Mouse (Mus musculus): ENCODE results near the gene Serpinb7. TPM values are rescaled to one million over a fixed set of nuclear protein-coding genes. Genes with fewer than 3 reads are reported as not detected.

The Serpinb7 gene
- polyA plus RNA-seq, 1 experiment from 2014 or later = 39.4 TPM

GRCm38 (mm10) chr1:107389753-107390152 is 9.7 kb upstream of the Serpinb7 start:
- Histone ChIP-seq H3K9me3 (ENCODE audit: control insufficient read depth, low read length) (no peaks in the 10 kb centered on the region), H3K27me3 (ENCODE audit: control insufficient read depth, insufficient read depth, low read length) (no peaks in the 10 kb centered on the region), H3K4me3 (ENCODE audit: low read depth, low read length) (no peak overlapping the region), H3K4me1 (replicated peaks; ENCODE audit: control insufficient read depth, insufficient read depth) (no peaks in the 10 kb centered on the region), H3K27ac (replicated peaks) (no peak overlapping the region), H3K9ac (ENCODE audit: low read length) (no peak overlapping the region), H3K4me2 (replicated peaks; ENCODE audit: low read depth) (no peak overlapping the region), H3K36me3 (ENCODE audit: control insufficient read depth, insufficient read depth, low read length) (no peaks in the 10 kb centered on the region)
- no peak for TF ChIP-seq CTCF (IDR thresholded peaks at IDR 0.05; ENCODE audit: low read depth)
- TF ChIP-seq EP300 (optimal IDR thresholded peaks at IDR 0.05) = no peak
- no peak for ATAC-seq (ENCODE audit: low FRiP score, low TSS enrichment)
- DNase-seq (ENCODE audit: low spot score) = no peak
- WGBS = 64% methylated on average over 2 of the region's 2 CpGs

- Histone ChIP-seq H3K4me3 (ENCODE audit: low read depth, low read length) (no peak overlapping the region), H3K27ac (replicated peaks) (no peak overlapping the region), H3K4me2 (replicated peaks; ENCODE audit: low read depth) (no peak overlapping the region), H3K36me3 (ENCODE audit: control insufficient read depth, insufficient read depth, low read length) (no peaks in the 10 kb centered on the region), H3K9ac (ENCODE audit: low read length) (no peak overlapping the region), H3K9me3 (ENCODE audit: control insufficient read depth, low read length) (no peaks in the 10 kb centered on the region), H3K27me3 (ENCODE audit: control insufficient read depth, insufficient read depth, low read length) (no peaks in the 10 kb centered on the region), H3K4me1 (replicated peaks; ENCODE audit: control insufficient read depth, insufficient read depth) (no peaks in the 10 kb centered on the region)
- TF ChIP-seq EP300 (optimal IDR thresholded peaks at IDR 0.05) = no peak
- no peak for TF ChIP-seq CTCF (IDR thresholded peaks at IDR 0.05; ENCODE audit: low read depth)
- no peak for DNase-seq (ENCODE audit: low spot score)
- WGBS = 55% methylated on average over 1 of the region's 1 CpGs
- ATAC-seq (ENCODE audit: low FRiP score, low TSS enrichment) = no peak
Measured at GRCm38 (mm10) chr1:107397481-107397880, 2.0 kb upstream of the Serpinb7 start.

- ATAC-seq (ENCODE audit: low FRiP score, low TSS enrichment) (no peak), DNase-seq (ENCODE audit: low spot score) (no peak)
- Histone ChIP-seq H3K4me2 (replicated peaks; ENCODE audit: low read depth) (no peak overlapping the region), H3K9ac (ENCODE audit: low read length) (no peak overlapping the region), H3K27me3 (ENCODE audit: control insufficient read depth, insufficient read depth, low read length) (no peaks in the 10 kb centered on the region), H3K27ac (replicated peaks) (no peak overlapping the region), H3K4me3 (ENCODE audit: low read depth, low read length) (no peak overlapping the region), H3K36me3 (ENCODE audit: control insufficient read depth, insufficient read depth, low read length) (no peaks in the 10 kb centered on the region), H3K9me3 (ENCODE audit: control insufficient read depth, low read length) (no peaks in the 10 kb centered on the region), H3K4me1 (replicated peaks; ENCODE audit: control insufficient read depth, insufficient read depth) (no peaks in the 10 kb centered on the region)
- 70% methylated on average over 4 of the region's 4 CpGs for WGBS
- TF ChIP-seq CTCF (IDR thresholded peaks at IDR 0.05; ENCODE audit: low read depth) = no peak
- TF ChIP-seq EP300 (optimal IDR thresholded peaks at IDR 0.05) = no peak
Measured at GRCm38 (mm10) chr1:107402082-107402481, 2.6 kb downstream of the Serpinb7 start.

DNA sequence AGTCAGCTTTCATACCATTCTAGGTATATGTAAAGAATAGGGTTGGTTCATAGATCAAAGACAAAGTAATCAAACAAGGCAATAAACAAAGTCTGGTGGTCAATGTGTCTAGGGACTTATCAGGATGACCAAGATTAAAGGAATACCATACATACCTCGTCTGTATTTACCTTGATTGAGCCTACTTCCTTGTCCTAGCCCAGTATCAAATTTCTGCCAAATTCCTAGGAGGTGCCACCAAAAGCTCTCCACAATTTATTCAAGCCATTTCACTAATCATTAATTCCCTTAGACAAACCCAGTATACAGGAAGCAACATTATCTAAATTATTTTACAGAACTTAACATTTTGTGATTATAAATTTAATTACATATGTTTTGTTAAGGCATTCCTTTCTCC is 15.2 kb downstream of the Serpinb7 start:
- Histone ChIP-seq H3K4me3 (ENCODE audit: low read depth, low read length) (no peak overlapping the region), H3K4me2 (replicated peaks; ENCODE audit: low read depth) (no peak overlapping the region), H3K27ac (replicated peaks) (no peak overlapping the region), H3K27me3 (ENCODE audit: control insufficient read depth, insufficient read depth, low read length) (no peaks in the 10 kb centered on the region), H3K36me3 (ENCODE audit: control insufficient read depth, insufficient read depth, low read length) (no peaks in the 10 kb centered on the region), H3K9ac (ENCODE audit: low read length) (no peak overlapping the region), H3K4me1 (replicated peaks; ENCODE audit: control insufficient read depth, insufficient read depth) (no peaks in the 10 kb centered on the region), H3K9me3 (ENCODE audit: control insufficient read depth, low read length) (no peaks in the 10 kb centered on the region)
- ATAC-seq (ENCODE audit: low FRiP score, low TSS enrichment) = no peak
- TF ChIP-seq EP300 (optimal IDR thresholded peaks at IDR 0.05) (no peak), CTCF (IDR thresholded peaks at IDR 0.05; ENCODE audit: low read depth) (no peak)
- WGBS = 3% methylated on average over 1 of the region's 1 CpGs
- DNase-seq (ENCODE audit: low spot score) = no peak

GRCm38 (mm10) chr1:107422487-107422886 is 23.0 kb downstream of the Serpinb7 start:
- Histone ChIP-seq H3K9ac (ENCODE audit: low read length) (no peak overlapping the region), H3K27ac (replicated peaks) (no peak overlapping the region), H3K27me3 (ENCODE audit: control insufficient read depth, insufficient read depth, low read length) (no peaks in the 10 kb centered on the region), H3K4me3 (ENCODE audit: low read depth, low read length) (no peak overlapping the region), H3K9me3 (ENCODE audit: control insufficient read depth, low read length) (no peaks in the 10 kb centered on the region), H3K4me2 (replicated peaks; ENCODE audit: low read depth) (no peak overlapping the region), H3K36me3 (ENCODE audit: control insufficient read depth, insufficient read depth, low read length) (no peaks in the 10 kb centered on the region), H3K4me1 (replicated peaks; ENCODE audit: control insufficient read depth, insufficient read depth) (no peaks in the 10 kb centered on the region)
- WGBS = 73% methylated on average over 4 of the region's 4 CpGs
- DNase-seq (ENCODE audit: low spot score) (no peak), ATAC-seq (ENCODE audit: low FRiP score, low TSS enrichment) (no peak)
- TF ChIP-seq CTCF (IDR thresholded peaks at IDR 0.05; ENCODE audit: low read depth) = no peak
- no peak for TF ChIP-seq EP300 (optimal IDR thresholded peaks at IDR 0.05)

- H3K4me2 ChIP-seq (replicated peaks; ENCODE audit: low read depth) = no peak overlapping the region
- DNase-seq (ENCODE audit: low spot score) (no peak), ATAC-seq (ENCODE audit: low FRiP score, low TSS enrichment) (no peak)
- H3K36me3 ChIP-seq (ENCODE audit: control insufficient read depth, insufficient read depth, low read length) = no peaks in the 10 kb centered on the region
- H3K27ac ChIP-seq (replicated peaks) = no peak overlapping the region
- no peaks in the 10 kb centered on the region for H3K9me3 ChIP-seq (ENCODE audit: control insufficient read depth, low read length)
- no peaks in the 10 kb centered on the region for H3K4me1 ChIP-seq (replicated peaks; ENCODE audit: control insufficient read depth, insufficient read depth)
- no peaks in the 10 kb centered on the region for H3K27me3 ChIP-seq (ENCODE audit: control insufficient read depth, insufficient read depth, low read length)
- TF ChIP-seq EP300 (optimal IDR thresholded peaks at IDR 0.05) (no peak), CTCF (IDR thresholded peaks at IDR 0.05; ENCODE audit: low read depth) (no peak)
- H3K9ac ChIP-seq (ENCODE audit: low read length) = no peak overlapping the region
- no peak overlapping the region for H3K4me3 ChIP-seq (ENCODE audit: low read depth, low read length)
Measured at GRCm38 (mm10) chr1:107431253-107431652, 31.8 kb downstream of the Serpinb7 start.

Data from stomach, postnatal 0 days (tissue).